Comparison of ENCODE assay signal across 14 mouse cellular contexts in genomic region chr17:31935091-31935830, GRCm38 (mm10).
DNase-seq lines count a peak whose midpoint lies in the region; ATAC-seq and TF ChIP-seq lines count a peak whose summit lies in the region.
"Had no signal": no experiment of that assay in that cellular context is flagged by ENCODE, and none has a peak within 500 bp of the region (broad histone marks: within the 10 kb centered on the region; RNA-seq: fewer than 3 reads in every experiment).

No protein-coding gene starts in this region.

- no peak overlapping the region for H3K9ac ChIP-seq in lung, embryonic 15.5 days
- 0 out of 2 replicates have a peak overlapping the region, but pooled peaks have one; percentile 9 for H3K9ac ChIP-seq in limb, embryonic 12.5 days (replicated peaks)
- H3K9ac ChIP-seq: forebrain, embryonic 15.5 days; heart, embryonic 15.5 days; midbrain, embryonic 12.5 days had no signal

- no peak for TF ChIP-seq POLR2A in lung, adult 2 months (IDR thresholded peaks at IDR 0.05; ENCODE audit: borderline replicate concordance, extremely low read depth, low read depth, low read length)
- TF ChIP-seq POLR2A in thymus, adult 2 months (IDR thresholded peaks at IDR 0.05; ENCODE audit: control insufficient read depth, extremely low read depth, insufficient read depth, low read length, poor library complexity) = no peak

- no peak for ATAC-seq in lung, embryonic 15.5 days (ENCODE audit: borderline replicate concordance, extremely low read depth, low FRiP score, low TSS enrichment)
- ATAC-seq in limb, embryonic 12.5 days (ENCODE audit: insufficient number of reproducible peaks, insufficient read depth, low FRiP score, low TSS enrichment, low read depth) = no peak
- ATAC-seq: forebrain, embryonic 15.5 days had no signal

- H3K36me3 ChIP-seq in lung, embryonic 15.5 days = no peaks in the 10 kb centered on the region
- no peaks in the 10 kb centered on the region for H3K36me3 ChIP-seq in thymus, adult 2 months (ENCODE audit: control insufficient read depth, insufficient read depth, low read length)
- no peaks in the 10 kb centered on the region for H3K36me3 ChIP-seq in limb, embryonic 12.5 days
- H3K36me3 ChIP-seq: forebrain, embryonic 15.5 days; heart, embryonic 15.5 days; midbrain, embryonic 12.5 days had no signal

- 77% methylated on average over 6 of the region's 6 CpGs for WGBS in lung, embryonic 15.5 days
- 86% methylated on average over 6 of the region's 6 CpGs for WGBS in lung, adult 2 months
- WGBS in thymus, adult 2 months = 88% methylated on average over 6 of the region's 6 CpGs
- 53% methylated on average over 6 of the region's 6 CpGs for whole genome bisulfite sequencing in limb, embryonic 12.5 days

- peaks cover 67% of the 10 kb centered on the region for H3K4me1 ChIP-seq in lung, embryonic 15.5 days
- H3K4me1 ChIP-seq in lung, adult 2 months (ENCODE audit: control insufficient read depth, insufficient read depth, low read length) = peaks cover 34% of the 10 kb centered on the region
- H3K4me1 ChIP-seq in thymus, adult 2 months (replicated peaks; ENCODE audit: control insufficient read depth, insufficient read depth, low read length) = peaks cover 9% of the 10 kb centered on the region; the same call in 1 of the 2 replicates
- H3K4me1 ChIP-seq in limb, embryonic 12.5 days (replicated peaks) = peaks cover 22% of the 10 kb centered on the region

- H3K27ac ChIP-seq in lung, embryonic 15.5 days = 0 out of 2 replicates have a peak overlapping the region, but pooled peaks have one; percentile 88
- no peak overlapping the region for H3K27ac ChIP-seq in thymus, adult 2 months (ENCODE audit: control insufficient read depth, insufficient read depth, low read length)
- H3K27ac ChIP-seq in limb, embryonic 12.5 days = no peak overlapping the region
- H3K27ac ChIP-seq: forebrain, embryonic 15.5 days; heart, embryonic 15.5 days; left cerebral cortex, adult 2 months; midbrain, embryonic 12.5 days had no signal

- no peak overlapping the region for H3K4me3 ChIP-seq in lung, embryonic 15.5 days
- H3K4me3 ChIP-seq in lung, adult 2 months (replicated peaks; ENCODE audit: extremely low read depth, low read depth, low read length) = no peak overlapping the region
- H3K4me3 ChIP-seq in thymus, adult 2 months (ENCODE audit: control insufficient read depth, insufficient read depth, low read length) = no peak overlapping the region
- H3K4me3 ChIP-seq in limb, embryonic 12.5 days (replicated peaks) = no peak overlapping the region
- H3K4me3 ChIP-seq: forebrain, embryonic 15.5 days; heart, embryonic 15.5 days; left cerebral cortex, adult 2 months; midbrain, embryonic 12.5 days had no signal

- no peak overlapping the region for H3K4me2 ChIP-seq in lung, embryonic 15.5 days
- H3K4me2 ChIP-seq in limb, embryonic 12.5 days = no peak overlapping the region
- H3K4me2 ChIP-seq: forebrain, embryonic 15.5 days; heart, embryonic 15.5 days; midbrain, embryonic 12.5 days had no signal

- TF ChIP-seq CTCF in lung, adult 2 months (IDR thresholded peaks at IDR 0.05; ENCODE audit: insufficient read depth, low read length) = no peak
- no peak for TF ChIP-seq CTCF in thymus, adult 2 months (IDR thresholded peaks at IDR 0.05; ENCODE audit: borderline replicate concordance, control insufficient read depth, extremely low read depth, insufficient read depth, low read length, poor library complexity)

- no peaks in the 10 kb centered on the region for H3K27me3 ChIP-seq in lung, embryonic 15.5 days
- no peaks in the 10 kb centered on the region for H3K27me3 ChIP-seq in thymus, adult 2 months (ENCODE audit: control insufficient read depth, insufficient read depth, low read length)
- no peaks in the 10 kb centered on the region for H3K27me3 ChIP-seq in limb, embryonic 12.5 days
- H3K27me3 ChIP-seq: forebrain, embryonic 15.5 days; heart, embryonic 15.5 days; midbrain, embryonic 12.5 days had no signal

- DNase-seq in heart, adult 11 months = peak; percentile 90
- DNase-seq in heart, adult 9 months (ENCODE audit: low spot score in 2 of 2) = no peak
- no peak for DNase-seq in lung, adult 2 months
- DNase-seq in thymus, postnatal 4 days = peak; percentile 4
- no peak for DNase-seq in thymus, adult 2 months
- no peak for DNase-seq in layer of hippocampus, postnatal 14 days (ENCODE audit: low spot score in 2 of 2)
- DNase-seq: gastrocnemius, postnatal 14 days; right cerebral cortex, postnatal 14 days had no signal

- no peaks in the 10 kb centered on the region for H3K9me3 ChIP-seq in lung, embryonic 15.5 days
- H3K9me3 ChIP-seq in limb, embryonic 12.5 days = no peaks in the 10 kb centered on the region
- H3K9me3 ChIP-seq: forebrain, embryonic 15.5 days; heart, embryonic 15.5 days; midbrain, embryonic 12.5 days had no signal

Comparison
In these comparisons a context has a peak if more than half of its experiments do, and no peak if none do; other contexts are left out.
1. DNase-seq: peak in heart, adult 11 months (single experiment) and thymus, postnatal 4 days (single experiment); none in heart, adult 9 months (0 of 2), lung, adult 2 months (single experiment), thymus, adult 2 months (single experiment) and layer of hippocampus, postnatal 14 days (0 of 2).